Mouse (Mus musculus) erythroblast, embryonic 14.5 days (primary cell): ENCODE measurements around the gene Habp4.

Source experiments
- GATA1 ChIP-seq: IDR thresholded peaks from 2 replicates; pipeline ENCODE4 v1.6.1; 2012; ENCODE audit warnings: low read length, inconsistent platforms, mixed read lengths
- TAL1 ChIP-seq: IDR thresholded peaks from 3 replicates; pipeline ENCODE4 v1.6.1; 2012; ENCODE audit warnings: low read length, inconsistent platforms, mixed read lengths

DNA sequence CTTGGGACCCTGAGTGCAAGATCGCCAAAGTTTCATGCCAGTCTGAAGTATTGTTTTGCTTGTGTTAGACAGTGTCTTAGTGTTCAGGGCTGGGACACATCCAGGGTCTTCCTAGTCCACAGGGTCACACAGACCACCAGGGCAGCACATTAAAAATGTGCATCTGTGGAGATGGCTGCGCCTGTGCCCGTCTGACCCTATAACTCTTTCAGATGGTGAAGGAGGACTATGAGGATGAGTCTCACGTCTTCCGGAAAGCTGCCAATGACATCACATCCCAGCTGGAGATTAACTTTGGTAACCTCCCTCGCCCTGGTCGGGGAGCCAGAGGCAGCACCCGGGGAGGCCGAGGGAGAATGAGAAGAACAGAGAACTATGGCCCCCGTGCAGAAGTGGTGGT, 22.7 kb downstream of the Habp4 start:
- TF ChIP-seq GATA1 (no peak), TAL1 (no peak)
